Mouse (Mus musculus): Measurements from ENCODE around the gene B3galnt1.

DNA sequence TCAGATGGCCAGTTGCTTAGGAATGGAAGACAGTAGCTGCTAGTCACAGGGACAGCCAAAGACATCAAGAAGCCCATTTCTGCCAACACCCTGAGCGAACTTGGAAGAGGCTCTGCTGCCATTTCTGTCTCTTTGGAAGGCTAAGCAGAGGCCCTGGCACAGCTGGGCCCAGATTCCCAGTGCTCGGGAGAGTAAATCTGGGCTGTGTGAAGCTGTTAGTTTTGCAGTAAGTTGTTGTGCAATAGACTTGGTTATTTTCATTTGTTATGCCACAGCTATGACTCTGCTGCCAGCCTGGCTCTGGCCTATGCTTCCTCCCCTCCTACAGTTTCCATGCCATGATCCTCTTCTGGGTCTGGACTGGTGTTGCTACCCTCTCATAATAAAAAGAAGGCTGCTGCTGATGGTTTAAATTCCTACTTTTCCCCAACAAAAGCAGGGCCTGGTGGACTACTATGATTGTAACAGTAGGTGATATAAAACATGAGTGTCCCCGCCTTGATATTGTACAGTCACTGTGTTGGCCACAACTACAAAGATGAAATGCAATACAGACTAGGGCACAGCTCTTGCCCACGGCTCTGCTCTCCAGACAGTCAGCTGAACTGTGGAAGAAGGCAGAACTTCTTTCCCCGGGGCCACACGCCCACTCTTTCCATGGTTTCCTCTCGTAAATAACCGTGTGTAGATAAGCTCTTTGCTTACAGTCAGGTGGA is 74.2 kb downstream of the B3galnt1 start:
- TF ChIP-seq TCF12 (IDR thresholded peaks at IDR 0.05; ENCODE audit: low read depth, low read length) (no peak), SIN3A (IDR thresholded peaks at IDR 0.05; ENCODE audit: low read length) (no peak), GABPA (IDR thresholded peaks at IDR 0.05; ENCODE audit: low read depth, low read length) (no peak), CTCF (IDR thresholded peaks at IDR 0.05 in 2 of 3, conservative IDR thresholded peaks at IDR 0.05 in 1 of 3; ENCODE audit: control insufficient read depth in 1 of 3, insufficient read depth in 1 of 3, low read depth in 2 of 3, low read length in 3 of 3, poor library complexity in 1 of 3, severe bottlenecking in 1 of 3) (no peak)
